Mouse (Mus musculus): ENCODE measurements around the gene Ptprs. TPM values are rescaled to one million over a fixed set of nuclear protein-coding genes. Genes with fewer than 3 reads are reported as not detected.

Ptprs gene
- polyA plus RNA-seq, 1 experiment from 2014 or later: 290 TPM

GRCm38 (mm10) chr17:56463500-56463899, 12.8 kb downstream of the Ptprs start:
- no peak for ATAC-seq (ENCODE audit: low FRiP score, low read depth)
- Histone ChIP-seq H3K9ac (replicated peaks) (peak overlapping the region; percentile 7; the same call in 1 of the 2 replicates), H3K4me1 (peaks cover 88% of the 10 kb centered on the region), H3K27ac (replicated peaks) (peak overlapping the region; percentile 88), H3K27me3 (no peaks in the 10 kb centered on the region), H3K36me3 (peaks cover 2% of the 10 kb centered on the region), H3K9me3 (no peaks in the 10 kb centered on the region), H3K4me2 (replicated peaks) (peak overlapping the region; percentile 78), H3K4me3 (no peak overlapping the region)
- 65% methylated on average over 1 of the region's 1 CpGs for WGBS

GRCm38 (mm10) chr17:56462835-56463455, 13.3 kb downstream of the Ptprs start:
- H3K4me1 ChIP-seq: peaks cover 88% of the 10 kb centered on the region
- peak overlapping the region; percentile 7; the same call in 1 of the 2 replicates for H3K9ac ChIP-seq (replicated peaks)
- peaks cover 7% of the 10 kb centered on the region for H3K36me3 ChIP-seq
- no peak for ATAC-seq (ENCODE audit: low FRiP score, low read depth)
- WGBS: 4% methylated on average over 17 of the region's 17 CpGs
- peak overlapping the region; percentile 78 for H3K4me2 ChIP-seq (replicated peaks)
- no peaks in the 10 kb centered on the region for H3K27me3 ChIP-seq
- H3K9me3 ChIP-seq: no peaks in the 10 kb centered on the region
- H3K4me3 ChIP-seq: peak overlapping the region; percentile 48
- H3K27ac ChIP-seq (replicated peaks): peak overlapping the region; percentile 88

- H3K4me2 ChIP-seq (replicated peaks): peak overlapping the region; percentile 78
- ATAC-seq (ENCODE audit: low FRiP score, low read depth): peak; percentile 92
- peaks cover 14% of the 10 kb centered on the region for H3K36me3 ChIP-seq
- WGBS: under 1% methylated on average over 77 of the region's 77 CpGs
- peak overlapping the region; percentile 77 for H3K9ac ChIP-seq (replicated peaks)
- H3K4me1 ChIP-seq: peaks cover 80% of the 10 kb centered on the region
- peak overlapping the region; percentile 48 for H3K4me3 ChIP-seq
- H3K27ac ChIP-seq (replicated peaks): peak overlapping the region; percentile 88
- no peaks in the 10 kb centered on the region for H3K27me3 ChIP-seq
- no peaks in the 10 kb centered on the region for H3K9me3 ChIP-seq
Observed at GRCm38 (mm10) chr17:56461771-56462743, 14.2 kb downstream of the Ptprs start.

DNA sequence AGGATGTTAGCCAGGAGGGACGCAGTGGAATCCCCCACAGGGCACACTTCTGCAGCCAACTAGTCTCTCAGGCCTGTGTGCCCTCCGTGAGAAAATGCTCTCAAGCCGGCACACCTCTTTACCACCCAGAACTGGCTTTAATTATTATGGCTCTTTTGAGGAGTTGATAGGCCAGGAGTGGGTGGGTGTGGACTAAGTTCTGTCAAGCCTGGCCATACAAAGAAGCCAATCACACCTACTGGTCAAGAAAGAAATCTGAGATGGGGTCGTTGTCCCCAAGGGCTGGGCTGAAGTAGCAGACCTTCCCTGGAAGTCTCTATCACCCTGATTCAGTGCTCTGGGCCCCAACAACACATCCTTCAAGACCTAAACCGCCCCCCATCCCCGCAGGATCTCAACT, 15.4 kb downstream of the Ptprs start:
- Histone ChIP-seq H3K36me3 (peaks cover 26% of the 10 kb centered on the region), H3K4me1 (peaks cover 68% of the 10 kb centered on the region), H3K9me3 (no peaks in the 10 kb centered on the region), H3K4me3 (peak overlapping the region; percentile 48), H3K27ac (replicated peaks) (peak overlapping the region; percentile 88), H3K4me2 (replicated peaks) (peak overlapping the region; percentile 78), H3K9ac (replicated peaks) (peak overlapping the region; percentile 77), H3K27me3 (no peaks in the 10 kb centered on the region)
- no peak for ATAC-seq (ENCODE audit: low FRiP score, low read depth)
- WGBS: 22% methylated on average over 6 of the region's 6 CpGs

- Histone ChIP-seq H3K36me3 (peaks cover 61% of the 10 kb centered on the region), H3K4me1 (peaks cover 47% of the 10 kb centered on the region), H3K4me3 (no peak overlapping the region), H3K9ac (replicated peaks) (no peak overlapping the region), H3K9me3 (no peaks in the 10 kb centered on the region), H3K4me2 (replicated peaks) (no peak overlapping the region), H3K27ac (replicated peaks) (no peak overlapping the region), H3K27me3 (no peaks in the 10 kb centered on the region)
- 89% methylated on average over 1 of the region's 1 CpGs for WGBS
- ATAC-seq (ENCODE audit: low FRiP score, low read depth): no peak
Observed at GRCm38 (mm10) chr17:56457442-56457841, 18.8 kb downstream of the Ptprs start.

DNA sequence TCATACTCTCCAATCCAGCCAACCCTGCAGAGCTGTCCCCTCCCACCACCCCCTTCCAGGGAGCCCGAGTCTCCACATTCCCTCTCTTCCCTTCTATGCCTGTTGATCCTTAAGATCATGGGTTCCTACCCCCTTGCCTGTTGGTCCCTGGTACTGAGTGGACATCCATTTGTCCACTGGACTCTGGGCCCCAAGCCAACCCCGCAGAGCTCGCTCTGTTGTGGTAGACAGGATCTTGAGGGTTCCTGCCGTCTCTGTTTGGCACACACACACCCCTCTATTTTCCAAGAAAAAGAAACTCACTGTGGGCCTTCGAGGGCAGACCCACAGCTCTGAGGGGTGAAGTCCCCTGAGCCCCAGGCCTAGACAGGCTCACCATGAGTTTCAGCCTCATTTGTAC, 19.9 kb downstream of the Ptprs start:
- WGBS: 91% methylated on average over 5 of the region's 5 CpGs
- Histone ChIP-seq H3K9me3 (no peaks in the 10 kb centered on the region), H3K4me2 (replicated peaks) (no peak overlapping the region), H3K9ac (replicated peaks) (no peak overlapping the region), H3K27ac (replicated peaks) (no peak overlapping the region), H3K4me1 (peaks cover 43% of the 10 kb centered on the region), H3K27me3 (no peaks in the 10 kb centered on the region), H3K4me3 (no peak overlapping the region), H3K36me3 (peaks cover 72% of the 10 kb centered on the region)
- no peak for ATAC-seq (ENCODE audit: low FRiP score, low read depth)

DNA sequence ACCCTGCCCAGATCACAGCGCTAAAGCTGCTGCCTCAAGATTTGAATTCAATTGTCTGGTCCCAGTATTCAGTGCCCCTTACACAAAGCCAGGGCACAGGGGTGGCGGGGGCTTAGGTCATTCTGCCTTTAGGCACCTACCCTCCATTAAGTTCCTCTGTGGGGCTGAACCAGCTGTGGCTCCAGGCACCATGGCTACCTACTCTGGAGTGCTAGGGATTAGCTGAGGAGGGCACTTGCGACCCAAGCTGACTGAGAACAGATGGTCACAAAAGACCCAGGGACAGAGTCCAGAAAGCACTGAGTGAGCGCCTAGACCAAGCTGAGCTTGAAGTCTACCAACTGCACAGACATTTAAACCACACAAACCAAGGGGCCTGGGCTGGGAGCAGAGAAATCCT, 22.6 kb downstream of the Ptprs start:
- no peaks in the 10 kb centered on the region for H3K27me3 ChIP-seq
- H3K4me3 ChIP-seq: no peak overlapping the region
- peaks cover 98% of the 10 kb centered on the region for H3K36me3 ChIP-seq
- no peak overlapping the region for H3K4me2 ChIP-seq (replicated peaks)
- WGBS: 49% methylated on average over 4 of the region's 4 CpGs
- ATAC-seq (ENCODE audit: low FRiP score, low read depth): peak; percentile 34; the same call in 1 of the 2 replicates
- H3K27ac ChIP-seq (replicated peaks): peak overlapping the region; percentile 67
- H3K9ac ChIP-seq (replicated peaks): no peak overlapping the region
- no peaks in the 10 kb centered on the region for H3K9me3 ChIP-seq
- peaks cover 18% of the 10 kb centered on the region for H3K4me1 ChIP-seq

- H3K36me3 ChIP-seq: peaks cover 99% of the 10 kb centered on the region
- WGBS: 67% methylated on average over 4 of the region's 4 CpGs
- peak overlapping the region; percentile 67 for H3K27ac ChIP-seq (replicated peaks)
- no peak overlapping the region for H3K4me3 ChIP-seq
- 0 out of 2 replicates have a peak, but pooled peaks have one; percentile 14 for ATAC-seq (ENCODE audit: low FRiP score, low read depth)
- H3K4me2 ChIP-seq (replicated peaks): no peak overlapping the region
- H3K4me1 ChIP-seq: peaks cover 14% of the 10 kb centered on the region
- H3K9me3 ChIP-seq: no peaks in the 10 kb centered on the region
- H3K9ac ChIP-seq (replicated peaks): no peak overlapping the region
- no peaks in the 10 kb centered on the region for H3K27me3 ChIP-seq
Observed at GRCm38 (mm10) chr17:56453251-56453650, 23.0 kb downstream of the Ptprs start.

- no peak for ATAC-seq (ENCODE audit: low FRiP score, low read depth)
- peaks cover 89% of the 10 kb centered on the region for H3K36me3 ChIP-seq
- no peaks in the 10 kb centered on the region for H3K27me3 ChIP-seq
- peaks cover 18% of the 10 kb centered on the region for H3K4me1 ChIP-seq
- H3K9me3 ChIP-seq: no peaks in the 10 kb centered on the region
- H3K4me2 ChIP-seq (replicated peaks): no peak overlapping the region
- no peak overlapping the region for H3K4me3 ChIP-seq
- H3K27ac ChIP-seq (replicated peaks): 0 out of 2 replicates have a peak overlapping the region, but pooled peaks have one; percentile 54
- peak overlapping the region; percentile 24; the same call in 1 of the 2 replicates for H3K9ac ChIP-seq (replicated peaks)
- WGBS: 76% methylated on average over 2 of the region's 2 CpGs
Observed at GRCm38 (mm10) chr17:56447716-56448115, 28.6 kb downstream of the Ptprs start.

DNA sequence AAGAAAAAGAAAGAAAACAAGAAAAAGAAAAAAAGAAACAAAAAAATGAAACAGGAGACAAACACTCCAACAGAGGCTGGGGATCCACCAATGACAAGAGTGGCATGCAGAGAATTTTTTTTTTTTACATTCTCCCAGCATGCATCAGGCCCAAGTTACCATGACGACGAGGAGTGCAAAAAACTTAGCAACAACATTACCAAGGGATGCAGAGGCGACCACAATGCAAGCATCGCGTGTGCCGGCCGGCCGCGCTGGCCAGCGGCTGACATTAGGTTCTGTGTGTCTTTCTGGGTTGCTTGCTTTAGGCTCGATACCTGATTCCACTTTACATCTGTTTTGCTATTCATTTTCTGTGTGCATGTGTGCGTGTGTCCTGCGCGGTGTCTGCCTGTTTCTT, 30.9 kb downstream of the Ptprs start:
- 51% methylated on average over 14 of the region's 14 CpGs for WGBS
- Histone ChIP-seq H3K4me1 (peaks cover 25% of the 10 kb centered on the region), H3K36me3 (peaks cover 87% of the 10 kb centered on the region), H3K9me3 (no peaks in the 10 kb centered on the region), H3K9ac (replicated peaks) (no peak overlapping the region), H3K27me3 (no peaks in the 10 kb centered on the region), H3K4me3 (no peak overlapping the region), H3K4me2 (replicated peaks) (0 out of 2 replicates have a peak overlapping the region, but pooled peaks have one; percentile 2), H3K27ac (replicated peaks) (0 out of 2 replicates have a peak overlapping the region, but pooled peaks have one; percentile 54)
- ATAC-seq (ENCODE audit: low FRiP score, low read depth): peak; percentile 48

- H3K4me1 ChIP-seq: peaks cover 30% of the 10 kb centered on the region
- H3K27me3 ChIP-seq: no peaks in the 10 kb centered on the region
- H3K27ac ChIP-seq (replicated peaks): no peak overlapping the region
- no peak overlapping the region for H3K4me2 ChIP-seq (replicated peaks)
- peaks cover 85% of the 10 kb centered on the region for H3K36me3 ChIP-seq
- H3K9ac ChIP-seq (replicated peaks): no peak overlapping the region
- H3K4me3 ChIP-seq: no peak overlapping the region
- WGBS: 95% methylated on average over 3 of the region's 3 CpGs
- ATAC-seq (ENCODE audit: low FRiP score, low read depth): no peak
- H3K9me3 ChIP-seq: no peaks in the 10 kb centered on the region
Observed at GRCm38 (mm10) chr17:56444771-56445170, 31.5 kb downstream of the Ptprs start.

DNA sequence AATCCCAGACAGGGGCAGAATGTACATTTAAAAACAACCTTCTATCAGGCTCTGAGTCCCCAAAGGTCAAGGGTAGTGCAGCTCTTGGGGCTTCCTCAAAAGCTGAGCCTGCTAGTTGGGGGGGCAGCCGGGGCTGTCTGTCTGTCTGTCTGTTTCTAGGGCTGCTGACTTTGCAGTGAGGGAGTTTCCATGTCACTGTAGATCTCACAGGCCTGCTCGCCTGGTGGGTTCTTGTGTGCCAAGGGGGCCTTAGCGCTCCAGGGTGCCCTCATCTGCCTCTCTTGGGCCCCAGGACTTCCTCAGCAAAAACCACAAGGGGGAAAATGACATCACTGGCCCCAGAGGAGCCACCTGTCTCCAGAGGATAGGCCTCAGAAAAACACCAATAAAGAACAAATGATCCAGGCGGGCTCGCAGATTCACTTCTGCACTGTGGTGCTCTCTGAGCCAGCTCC, 32.9 kb downstream of the Ptprs start:
- ATAC-seq (ENCODE audit: low FRiP score, low read depth): no peak
- H3K27ac ChIP-seq (replicated peaks): no peak overlapping the region

More for the DNA sequence above, 32.9 kb downstream of the Ptprs start:
- 86% methylated on average over 5 of the region's 5 CpGs for WGBS
- H3K27me3 ChIP-seq: no peaks in the 10 kb centered on the region
- no peak overlapping the region for H3K9ac ChIP-seq (replicated peaks)
- peaks cover 79% of the 10 kb centered on the region for H3K36me3 ChIP-seq
- no peak overlapping the region for H3K4me2 ChIP-seq (replicated peaks)
- peaks cover 33% of the 10 kb centered on the region for H3K4me1 ChIP-seq
- H3K9me3 ChIP-seq: no peaks in the 10 kb centered on the region
- H3K4me3 ChIP-seq: no peak overlapping the region

All from midbrain, embryonic 12.5 days (tissue).